Mouse (Mus musculus) liver, embryonic 14.5 days (tissue): Measurements from ENCODE around the gene Foxn3.

Experiments
- CTCF ChIP-seq: IDR thresholded peaks from 2 replicates; pipeline ENCODE4 v1.5.1; 2016; ENCODE audit warnings: antibody characterized with exemption, low read depth, control low read depth
- EP300 ChIP-seq: IDR thresholded peaks from 2 replicates; pipeline ENCODE4 v1.6.1; 2016; ENCODE audit warnings: antibody characterized with exemption, low read depth

GRCm38 (mm10) chr12:99385897-99386834 lies 177.2 kb downstream of the Foxn3 start:
- TF ChIP-seq CTCF (no peak), EP300 (no peak)
